Mouse (Mus musculus) liver, embryonic 16.5 days (tissue): ENCODE measurements at regions not wholly inside any gene's neighbourhood (a gene's known extent, or its start where the extent isn't known, plus 50 kb on each side); places are given as distances from the start of the nearest gene placed in this dataset.

Experiments used
- ATAC-seq: fragments of 200-750 bp; cut with Nextera tagmentation; 2 replicates; pipeline ENCODE4 v1.8.0; 2017; ENCODE audit warnings: low read depth, mild to moderate bottlenecking, moderate number of reproducible peaks, moderate library complexity
- H3K27ac ChIP-seq: fragments of 300-500 bp; sonication (generic); 2 replicates; pipeline ENCODE4 v1.5.1; 2014; ENCODE audit warnings: mild to moderate bottlenecking, low read length
- H3K27me3 ChIP-seq: fragments of 300-500 bp; sonication (generic); 2 replicates; pipeline ENCODE4 v1.6.1; 2014; ENCODE audit warnings: low read depth, low read length, mixed read lengths; ENCODE audit not compliant: control insufficient read depth, insufficient read depth
- H3K36me3 ChIP-seq: fragments of 300-500 bp; sonication (generic); 2 replicates; pipeline ENCODE4 v1.6.1; 2014; ENCODE audit warnings: mild to moderate bottlenecking; ENCODE audit not compliant: control insufficient read depth, insufficient read depth
- H3K4me1 ChIP-seq: fragments of 300-500 bp; sonication (generic); 2 replicates; pipeline ENCODE4 v1.6.1; 2014; ENCODE audit warnings: low read depth, low read length, mixed read lengths; ENCODE audit not compliant: control insufficient read depth
- H3K4me2 ChIP-seq: fragments of 300-500 bp; sonication (generic); 2 replicates; pipeline ENCODE4 v1.6.1; 2014; ENCODE audit warnings: low read depth, low read length, mixed read lengths
- H3K4me3 ChIP-seq: fragments of 300-500 bp; sonication (generic); 2 replicates; pipeline ENCODE4 v1.5.1; 2014; ENCODE audit warnings: low read depth, mild to moderate bottlenecking, low read length
- H3K9ac ChIP-seq: fragments of 300-500 bp; sonication (generic); 2 replicates; pipeline ENCODE4 v1.6.1; 2014; ENCODE audit warnings: low read depth, low read length
- H3K9me3 ChIP-seq: fragments of 300-500 bp; sonication (generic); replicated peaks from 2 replicates; pipeline ENCODE4 v1.6.1; 2016; ENCODE audit warnings: low read length; ENCODE audit not compliant: control insufficient read depth
- WGBS: fragments of 180-500 bp; shearing (Covaris S2); extraction: QIAGEN DNeasy Blood & Tissue Kit; methylation state at CpG from one replicate; pipeline ENCODE4 v1.1.7; 2014; ENCODE audit not compliant: insufficient replicate concordance; 5-methylcytosine and 5-hydroxymethylcytosine counted together

- no peak for ATAC-seq
Observed at GRCm38 (mm10) chr6:141027353-141027752, 221.7 kb upstream of the Pde3a start.

GRCm38 (mm10) chr6:141027787-141028186 lies 221.3 kb upstream of the Pde3a start:
- Histone ChIP-seq H3K9ac (no peak overlapping the region), H3K4me1 (no peaks in the 10 kb centered on the region), H3K27me3 (no peaks in the 10 kb centered on the region), H3K4me2 (no peak overlapping the region), H3K27ac (no peak overlapping the region), H3K9me3 (no peaks in the 10 kb centered on the region), H3K4me3 (no peak overlapping the region), H3K36me3 (no peaks in the 10 kb centered on the region)
- WGBS: 61% methylated on average over 5 of the region's 5 CpGs
- ATAC-seq: no peak

More at GRCm38 (mm10) chr6:141027353-141027752, 221.7 kb upstream of the Pde3a start:
- no peaks in the 10 kb centered on the region for H3K36me3 ChIP-seq
- H3K9ac ChIP-seq: no peak overlapping the region
- no peak overlapping the region for H3K4me2 ChIP-seq
- no peak overlapping the region for H3K27ac ChIP-seq
- no peak overlapping the region for H3K4me3 ChIP-seq
- no peaks in the 10 kb centered on the region for H3K4me1 ChIP-seq
- WGBS: 46% methylated on average over 4 of the region's 4 CpGs
- no peaks in the 10 kb centered on the region for H3K27me3 ChIP-seq
- no peaks in the 10 kb centered on the region for H3K9me3 ChIP-seq

- Histone ChIP-seq H3K27me3 (no peaks in the 10 kb centered on the region), H3K4me3 (no peak overlapping the region), H3K4me2 (no peak overlapping the region), H3K9ac (no peak overlapping the region), H3K36me3 (no peaks in the 10 kb centered on the region), H3K4me1 (no peaks in the 10 kb centered on the region), H3K9me3 (no peaks in the 10 kb centered on the region), H3K27ac (no peak overlapping the region)
- 47% methylated on average over 5 of the region's 5 CpGs for WGBS
- ATAC-seq: no peak
Observed at GRCm38 (mm10) chr6:141034824-141035223, 214.2 kb upstream of the Pde3a start.

- Histone ChIP-seq H3K36me3 (no peaks in the 10 kb centered on the region), H3K27ac (no peak overlapping the region), H3K4me3 (no peak overlapping the region), H3K9ac (no peak overlapping the region), H3K9me3 (no peaks in the 10 kb centered on the region), H3K4me2 (no peak overlapping the region), H3K4me1 (no peaks in the 10 kb centered on the region), H3K27me3 (no peaks in the 10 kb centered on the region)
- no peak for ATAC-seq
- 37% methylated on average over 5 of the region's 5 CpGs for WGBS
Observed at GRCm38 (mm10) chr6:141041358-141041757, 207.7 kb upstream of the Pde3a start.

DNA sequence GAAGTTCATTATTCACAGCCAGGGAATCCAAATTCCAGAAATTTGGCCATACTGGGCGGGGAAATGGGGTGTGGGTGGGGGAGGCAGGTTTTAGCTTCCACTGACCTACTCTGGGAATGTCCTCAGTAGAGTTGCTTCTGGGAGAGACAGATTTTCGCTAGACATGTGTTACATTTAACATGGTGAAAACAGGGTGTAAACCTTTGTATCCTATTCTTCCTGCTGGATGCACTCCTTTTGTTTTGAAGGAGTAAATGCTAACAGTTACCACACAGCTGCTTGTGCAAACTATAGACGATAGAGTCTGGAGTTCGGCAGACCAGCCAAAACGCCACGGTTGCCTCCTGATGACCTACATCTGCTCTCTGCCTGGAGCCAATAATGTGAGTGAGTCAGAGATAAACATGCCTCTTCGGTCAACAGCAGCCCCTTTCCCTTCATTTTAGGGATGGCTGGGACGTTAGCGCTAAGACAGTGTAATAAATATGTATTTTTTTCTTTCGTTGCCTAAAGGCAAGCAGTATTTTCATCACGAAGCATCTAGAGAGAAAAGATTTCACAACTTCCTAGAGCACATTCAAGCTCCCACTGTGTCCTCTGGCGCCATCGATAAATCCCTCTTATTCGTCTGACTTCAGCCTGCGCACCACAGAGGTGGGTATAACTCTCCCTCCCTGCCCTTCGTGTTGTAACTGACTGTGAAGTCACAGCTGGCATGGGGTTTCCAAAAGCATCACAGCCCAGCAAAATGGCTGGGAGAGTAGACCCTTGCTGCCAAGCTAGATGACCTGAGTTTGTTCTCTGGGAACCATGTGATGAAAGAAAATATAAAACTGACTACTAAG lies 207.1 kb upstream of the Pde3a start:
- WGBS: 66% methylated on average over 16 of the region's 16 CpGs
- no peak for ATAC-seq
- H3K27ac ChIP-seq: no peak overlapping the region

GRCm38 (mm10) chr6:141048271-141048670 lies 200.8 kb upstream of the Pde3a start:
- H3K9ac ChIP-seq: no peak overlapping the region
- no peaks in the 10 kb centered on the region for H3K9me3 ChIP-seq
- H3K27me3 ChIP-seq: no peaks in the 10 kb centered on the region
- no peak overlapping the region for H3K27ac ChIP-seq
- no peaks in the 10 kb centered on the region for H3K36me3 ChIP-seq
- H3K4me3 ChIP-seq: no peak overlapping the region
- no peak for ATAC-seq
- WGBS: 41% methylated on average over 2 of the region's 2 CpGs
- H3K4me1 ChIP-seq: no peaks in the 10 kb centered on the region
- H3K4me2 ChIP-seq: no peak overlapping the region

More for the DNA sequence above, 207.1 kb upstream of the Pde3a start:
- H3K9me3 ChIP-seq: no peaks in the 10 kb centered on the region
- no peak overlapping the region for H3K4me2 ChIP-seq
- no peaks in the 10 kb centered on the region for H3K27me3 ChIP-seq
- no peaks in the 10 kb centered on the region for H3K4me1 ChIP-seq
- no peak overlapping the region for H3K9ac ChIP-seq
- no peak overlapping the region for H3K4me3 ChIP-seq
- no peaks in the 10 kb centered on the region for H3K36me3 ChIP-seq

GRCm38 (mm10) chr6:141050038-141050684 lies 198.9 kb upstream of the Pde3a start:
- no peaks in the 10 kb centered on the region for H3K9me3 ChIP-seq
- ATAC-seq: no peak
- no peak overlapping the region for H3K9ac ChIP-seq
- no peak overlapping the region for H3K4me2 ChIP-seq
- 55% methylated on average over 11 of the region's 11 CpGs for WGBS
- no peaks in the 10 kb centered on the region for H3K4me1 ChIP-seq
- no peak overlapping the region for H3K27ac ChIP-seq
- no peak overlapping the region for H3K4me3 ChIP-seq
- H3K36me3 ChIP-seq: no peaks in the 10 kb centered on the region
- H3K27me3 ChIP-seq: no peaks in the 10 kb centered on the region

DNA sequence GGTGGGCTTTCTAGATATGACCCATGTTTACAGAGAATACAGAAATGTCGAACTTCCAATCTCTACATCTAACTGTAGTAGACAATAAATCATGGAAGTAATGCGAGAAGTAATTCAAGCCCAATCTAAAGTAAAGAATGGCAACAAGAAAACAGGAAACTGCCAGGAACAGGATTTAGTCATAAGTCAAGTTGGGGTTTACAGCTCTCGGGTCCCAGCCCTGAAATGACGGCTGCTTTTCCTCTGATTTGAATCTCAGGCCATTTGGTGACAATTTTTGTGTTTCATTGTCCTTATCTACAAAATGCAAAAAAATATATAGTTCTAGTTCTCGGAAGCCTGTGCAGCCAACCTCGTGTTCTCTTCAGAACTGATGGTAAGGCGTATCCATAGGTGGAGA lies 195.0 kb upstream of the Pde3a start:
- no peaks in the 10 kb centered on the region for H3K4me1 ChIP-seq
- H3K4me3 ChIP-seq: no peak overlapping the region
- H3K36me3 ChIP-seq: no peaks in the 10 kb centered on the region
- no peak overlapping the region for H3K4me2 ChIP-seq
- no peaks in the 10 kb centered on the region for H3K27me3 ChIP-seq
- 27% methylated on average over 7 of the region's 7 CpGs for WGBS
- ATAC-seq: no peak
- H3K9me3 ChIP-seq: no peaks in the 10 kb centered on the region
- no peak overlapping the region for H3K9ac ChIP-seq
- no peak overlapping the region for H3K27ac ChIP-seq

DNA sequence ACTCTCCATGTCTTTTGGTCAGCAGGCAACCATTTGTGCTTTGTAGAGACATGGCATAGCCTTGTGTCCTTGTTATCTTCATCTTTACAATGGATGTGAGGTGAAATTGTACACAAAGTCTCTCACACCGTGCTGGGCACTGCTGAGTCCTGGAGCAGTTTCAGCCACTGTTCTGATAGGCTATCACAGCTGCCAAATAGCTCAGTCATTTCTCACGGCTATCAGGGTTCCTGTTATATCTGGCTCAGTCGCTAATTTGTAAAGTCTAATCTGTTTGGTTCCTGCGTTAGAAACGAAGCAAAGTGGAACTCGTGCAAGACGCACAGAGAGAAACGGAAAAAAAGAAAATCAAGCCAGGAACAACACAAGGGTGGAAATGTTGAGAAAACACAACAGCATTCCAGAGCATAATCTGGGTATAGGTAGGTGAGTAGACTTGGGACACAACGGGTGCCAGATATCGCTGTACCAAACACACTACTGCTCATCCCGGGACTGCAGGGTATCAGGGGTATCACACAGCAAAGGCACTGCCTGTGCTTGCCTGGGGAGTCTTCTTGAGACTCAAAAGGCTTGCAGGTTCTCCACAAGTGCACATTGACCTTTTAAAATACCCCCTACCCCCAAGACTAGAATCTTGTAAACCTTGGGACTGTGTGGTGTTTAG lies 189.7 kb upstream of the Pde3a start:
- Histone ChIP-seq H3K36me3 (no peaks in the 10 kb centered on the region), H3K4me3 (no peak overlapping the region), H3K9ac (no peak overlapping the region), H3K27me3 (no peaks in the 10 kb centered on the region), H3K27ac (no peak overlapping the region), H3K4me1 (no peaks in the 10 kb centered on the region), H3K4me2 (no peak overlapping the region), H3K9me3 (no peaks in the 10 kb centered on the region; the same call in 1 of the 2 replicates)
- no peak for ATAC-seq
- WGBS: 75% methylated on average over 11 of the region's 11 CpGs
